Mouse (Mus musculus): ENCODE results near the gene Crebl2. TPM values are rescaled to one million over a fixed set of nuclear protein-coding genes. Genes with fewer than 3 reads are reported as not detected.
A peak's percentile ranks its signal among the peaks of the same experiment; 100 is the strongest.

The Crebl2 gene
- polyA plus RNA-seq, 1 experiment from 2014 or later = 1.3 TPM

GRCm38 (mm10) chr6:134870887-134871286 lies 40.9 kb downstream of the Crebl2 start:
- no peak for ATAC-seq (ENCODE audit: insufficient number of reproducible peaks, low FRiP score, low TSS enrichment, low read depth)
- no peak overlapping the region for H3K27ac ChIP-seq (replicated peaks; ENCODE audit: low read depth, low read length)
- H3K4me3 ChIP-seq (ENCODE audit: low read depth, low read length) = no peak overlapping the region
- DNase-seq (ENCODE audit: low spot score) = no peak
- no peaks in the 10 kb centered on the region for H3K27me3 ChIP-seq (ENCODE audit: control insufficient read depth, insufficient read depth, low read length)
- H3K9me3 ChIP-seq (ENCODE audit: control insufficient read depth, low read length) = no peaks in the 10 kb centered on the region
- H3K9ac ChIP-seq (ENCODE audit: low read length) = no peak overlapping the region
- H3K36me3 ChIP-seq (ENCODE audit: control insufficient read depth, insufficient read depth, low read length) = no peaks in the 10 kb centered on the region
- H3K4me1 ChIP-seq (ENCODE audit: control insufficient read depth, insufficient read depth, low read length) = no peaks in the 10 kb centered on the region
- no peak overlapping the region for H3K4me2 ChIP-seq (ENCODE audit: low read depth, severe bottlenecking)
- 87% methylated on average over 4 of the region's 4 CpGs for WGBS

- Histone ChIP-seq H3K4me1 (ENCODE audit: control insufficient read depth, insufficient read depth, low read length) (no peaks in the 10 kb centered on the region), H3K9ac (ENCODE audit: low read length) (no peak overlapping the region), H3K4me2 (ENCODE audit: low read depth, severe bottlenecking) (no peak overlapping the region), H3K36me3 (ENCODE audit: control insufficient read depth, insufficient read depth, low read length) (no peaks in the 10 kb centered on the region), H3K4me3 (ENCODE audit: low read depth, low read length) (no peak overlapping the region), H3K27ac (replicated peaks; ENCODE audit: low read depth, low read length) (no peak overlapping the region), H3K9me3 (ENCODE audit: control insufficient read depth, low read length) (no peaks in the 10 kb centered on the region), H3K27me3 (ENCODE audit: control insufficient read depth, insufficient read depth, low read length) (no peaks in the 10 kb centered on the region)
- DNase-seq (ENCODE audit: low spot score) = no peak
- ATAC-seq (ENCODE audit: insufficient number of reproducible peaks, low FRiP score, low TSS enrichment, low read depth) = no peak
- WGBS = 86% methylated on average over 2 of the region's 2 CpGs
These were observed 42.3 kb downstream of the Crebl2 start for GRCm38 (mm10) chr6:134872236-134872635.

GRCm38 (mm10) chr6:134873018-134873417 lies 43.1 kb downstream of the Crebl2 start:
- 91% methylated on average over 2 of the region's 2 CpGs for WGBS
- Histone ChIP-seq H3K4me2 (ENCODE audit: low read depth, severe bottlenecking) (no peak overlapping the region), H3K9ac (ENCODE audit: low read length) (no peak overlapping the region), H3K27me3 (ENCODE audit: control insufficient read depth, insufficient read depth, low read length) (no peaks in the 10 kb centered on the region), H3K4me1 (ENCODE audit: control insufficient read depth, insufficient read depth, low read length) (no peaks in the 10 kb centered on the region), H3K9me3 (ENCODE audit: control insufficient read depth, low read length) (no peaks in the 10 kb centered on the region), H3K4me3 (ENCODE audit: low read depth, low read length) (no peak overlapping the region), H3K36me3 (ENCODE audit: control insufficient read depth, insufficient read depth, low read length) (no peaks in the 10 kb centered on the region), H3K27ac (replicated peaks; ENCODE audit: low read depth, low read length) (no peak overlapping the region)
- DNase-seq (ENCODE audit: low spot score) = no peak
- ATAC-seq (ENCODE audit: insufficient number of reproducible peaks, low FRiP score, low TSS enrichment, low read depth) = no peak

- Histone ChIP-seq H3K9me3 (ENCODE audit: control insufficient read depth, low read length) (no peaks in the 10 kb centered on the region), H3K9ac (ENCODE audit: low read length) (no peak overlapping the region), H3K27me3 (ENCODE audit: control insufficient read depth, insufficient read depth, low read length) (no peaks in the 10 kb centered on the region), H3K27ac (replicated peaks; ENCODE audit: low read depth, low read length) (no peak overlapping the region), H3K4me3 (ENCODE audit: low read depth, low read length) (no peak overlapping the region), H3K4me1 (ENCODE audit: control insufficient read depth, insufficient read depth, low read length) (no peaks in the 10 kb centered on the region), H3K36me3 (ENCODE audit: control insufficient read depth, insufficient read depth, low read length) (no peaks in the 10 kb centered on the region), H3K4me2 (ENCODE audit: low read depth, severe bottlenecking) (no peak overlapping the region)
- DNase-seq (ENCODE audit: low spot score) = peak; percentile 29
- ATAC-seq (ENCODE audit: insufficient number of reproducible peaks, low FRiP score, low TSS enrichment, low read depth) = no peak
- WGBS = 85% methylated on average over 6 of the region's 6 CpGs
These were observed 46.8 kb downstream of the Crebl2 start for GRCm38 (mm10) chr6:134876795-134877194.

- no peaks in the 10 kb centered on the region for H3K9me3 ChIP-seq (ENCODE audit: control insufficient read depth, low read length)
- H3K4me2 ChIP-seq (ENCODE audit: low read depth, severe bottlenecking) = no peak overlapping the region
- H3K9ac ChIP-seq (ENCODE audit: low read length) = no peak overlapping the region
- ATAC-seq (ENCODE audit: insufficient number of reproducible peaks, low FRiP score, low TSS enrichment, low read depth) = no peak
- WGBS = 92% methylated on average over 4 of the region's 4 CpGs
- H3K36me3 ChIP-seq (ENCODE audit: control insufficient read depth, insufficient read depth, low read length) = no peaks in the 10 kb centered on the region
- H3K27ac ChIP-seq (replicated peaks; ENCODE audit: low read depth, low read length) = no peak overlapping the region
- H3K4me3 ChIP-seq (ENCODE audit: low read depth, low read length) = no peak overlapping the region
- H3K27me3 ChIP-seq (ENCODE audit: control insufficient read depth, insufficient read depth, low read length) = no peaks in the 10 kb centered on the region
- DNase-seq (ENCODE audit: low spot score) = no peak
- no peaks in the 10 kb centered on the region for H3K4me1 ChIP-seq (ENCODE audit: control insufficient read depth, insufficient read depth, low read length)
These were observed 47.3 kb downstream of the Crebl2 start for GRCm38 (mm10) chr6:134877276-134877675.

- Histone ChIP-seq H3K27ac (replicated peaks; ENCODE audit: low read depth, low read length) (no peak overlapping the region), H3K27me3 (ENCODE audit: control insufficient read depth, insufficient read depth, low read length) (no peaks in the 10 kb centered on the region), H3K9ac (ENCODE audit: low read length) (no peak overlapping the region), H3K9me3 (ENCODE audit: control insufficient read depth, low read length) (no peaks in the 10 kb centered on the region), H3K4me2 (ENCODE audit: low read depth, severe bottlenecking) (no peak overlapping the region), H3K4me1 (ENCODE audit: control insufficient read depth, insufficient read depth, low read length) (no peaks in the 10 kb centered on the region), H3K4me3 (ENCODE audit: low read depth, low read length) (no peak overlapping the region), H3K36me3 (ENCODE audit: control insufficient read depth, insufficient read depth, low read length) (no peaks in the 10 kb centered on the region)
- ATAC-seq (ENCODE audit: insufficient number of reproducible peaks, low FRiP score, low TSS enrichment, low read depth) (no peak), DNase-seq (ENCODE audit: low spot score) (no peak)
- 84% methylated on average over 1 of the region's 1 CpGs for WGBS
These were observed 47.9 kb downstream of the Crebl2 start for GRCm38 (mm10) chr6:134877892-134878291.

- no peak overlapping the region for H3K9ac ChIP-seq (ENCODE audit: low read length)
- H3K4me2 ChIP-seq (ENCODE audit: low read depth, severe bottlenecking) = no peak overlapping the region
- ATAC-seq (ENCODE audit: insufficient number of reproducible peaks, low FRiP score, low TSS enrichment, low read depth) = no peak
- H3K4me1 ChIP-seq (ENCODE audit: control insufficient read depth, insufficient read depth, low read length) = no peaks in the 10 kb centered on the region
- no peak overlapping the region for H3K4me3 ChIP-seq (ENCODE audit: low read depth, low read length)
- H3K36me3 ChIP-seq (ENCODE audit: control insufficient read depth, insufficient read depth, low read length) = no peaks in the 10 kb centered on the region
- DNase-seq (ENCODE audit: low spot score) = no peak
- WGBS = 87% methylated on average over 5 of the region's 5 CpGs
- H3K9me3 ChIP-seq (ENCODE audit: control insufficient read depth, low read length) = no peaks in the 10 kb centered on the region
- H3K27me3 ChIP-seq (ENCODE audit: control insufficient read depth, insufficient read depth, low read length) = no peaks in the 10 kb centered on the region
- H3K27ac ChIP-seq (replicated peaks; ENCODE audit: low read depth, low read length) = no peak overlapping the region
These were observed 49.6 kb downstream of the Crebl2 start for GRCm38 (mm10) chr6:134879556-134879955.

GRCm38 (mm10) chr6:134880046-134880445 lies 50.1 kb downstream of the Crebl2 start:
- 71% methylated on average over 2 of the region's 2 CpGs for WGBS
- no peaks in the 10 kb centered on the region for H3K36me3 ChIP-seq (ENCODE audit: control insufficient read depth, insufficient read depth, low read length)
- no peak for ATAC-seq (ENCODE audit: insufficient number of reproducible peaks, low FRiP score, low TSS enrichment, low read depth)
- no peak for DNase-seq (ENCODE audit: low spot score)
- H3K4me3 ChIP-seq (ENCODE audit: low read depth, low read length) = no peak overlapping the region
- H3K9ac ChIP-seq (ENCODE audit: low read length) = no peak overlapping the region
- no peaks in the 10 kb centered on the region for H3K4me1 ChIP-seq (ENCODE audit: control insufficient read depth, insufficient read depth, low read length)
- no peak overlapping the region for H3K27ac ChIP-seq (replicated peaks; ENCODE audit: low read depth, low read length)
- no peak overlapping the region for H3K4me2 ChIP-seq (ENCODE audit: low read depth, severe bottlenecking)
- H3K9me3 ChIP-seq (ENCODE audit: control insufficient read depth, low read length) = no peaks in the 10 kb centered on the region
- no peaks in the 10 kb centered on the region for H3K27me3 ChIP-seq (ENCODE audit: control insufficient read depth, insufficient read depth, low read length)

- ATAC-seq (ENCODE audit: insufficient number of reproducible peaks, low FRiP score, low TSS enrichment, low read depth) (no peak), DNase-seq (ENCODE audit: low spot score) (no peak)
- H3K4me3 ChIP-seq (ENCODE audit: low read depth, low read length) = no peak overlapping the region
- no peak overlapping the region for H3K4me2 ChIP-seq (ENCODE audit: low read depth, severe bottlenecking)
- H3K27me3 ChIP-seq (ENCODE audit: control insufficient read depth, insufficient read depth, low read length) = no peaks in the 10 kb centered on the region
- H3K36me3 ChIP-seq (ENCODE audit: control insufficient read depth, insufficient read depth, low read length) = no peaks in the 10 kb centered on the region
- 86% methylated on average over 4 of the region's 4 CpGs for WGBS
- no peaks in the 10 kb centered on the region for H3K9me3 ChIP-seq (ENCODE audit: control insufficient read depth, low read length)
- H3K9ac ChIP-seq (ENCODE audit: low read length) = no peak overlapping the region
- H3K4me1 ChIP-seq (ENCODE audit: control insufficient read depth, insufficient read depth, low read length) = 0 out of 2 replicates have a peak, but pooled peaks cover 3% of the 10 kb centered on the region
- no peak overlapping the region for H3K27ac ChIP-seq (replicated peaks; ENCODE audit: low read depth, low read length)
These were observed 53.7 kb downstream of the Crebl2 start for GRCm38 (mm10) chr6:134883661-134884060.

Data from limb, embryonic 11.5 days (tissue).